Mouse (Mus musculus) lung, adult 2 months (tissue): Measurements from ENCODE around the gene 4930503B20Rik.

Experiments used
- CTCF ChIP-seq: fragments of 200-500 bp; IDR thresholded peaks from 2 replicates; pipeline ENCODE4 v1.5.1; 2011; ENCODE audit warnings: mild to moderate bottlenecking, low read length, control low read depth; ENCODE audit not compliant: insufficient read depth
- POLR2A ChIP-seq: fragments of 200-500 bp; IDR thresholded peaks from 2 replicates; pipeline ENCODE4 v1.6.1; 2011; ENCODE audit warnings: low read depth, mild to moderate bottlenecking, control low read depth, low read length, borderline replicate concordance; ENCODE audit errors: extremely low read depth

GRCm38 (mm10) chr3:146596387-146596786, 54.7 kb downstream of the 4930503B20Rik start:
- TF ChIP-seq CTCF (no peak), POLR2A (no peak)
